Mouse (Mus musculus) stomach, postnatal 0 days (tissue): Measurements from ENCODE around the gene Lcat.

Experiments
- CTCF ChIP-seq: IDR thresholded peaks from 2 replicates; pipeline ENCODE4 v1.5.1; 2016; ENCODE audit warnings: antibody characterized with exemption, low read depth, mild to moderate bottlenecking, moderate library complexity
- EP300 ChIP-seq: optimal IDR thresholded peaks from 2 replicates; pipeline ENCODE3; 2016; ENCODE audit warnings: antibody characterized with exemption

DNA sequence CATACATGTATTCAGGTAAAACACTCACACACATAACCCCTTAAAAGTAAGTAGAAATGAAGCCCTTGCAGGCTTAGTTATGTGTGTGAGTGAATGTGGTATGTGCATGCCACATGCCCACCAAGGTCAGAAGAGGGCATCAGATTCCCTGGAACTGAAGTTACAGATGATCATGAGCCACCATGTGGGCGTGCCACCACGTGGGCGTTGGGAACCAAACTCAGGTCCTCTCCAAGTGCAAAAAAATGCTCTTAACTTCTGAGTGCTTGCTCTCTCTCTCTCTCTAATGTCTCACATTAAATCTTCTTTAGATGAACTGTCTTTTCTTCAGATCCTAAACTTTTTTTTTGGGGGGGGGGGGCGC lies 4.9 kb downstream of the Lcat start, which contains the start of gene Psmb10:
- TF ChIP-seq CTCF, result peak; percentile 34; the same call in 1 of the 2 replicates
- no peak for TF ChIP-seq EP300
